Comparison of ENCODE assay signal across 24 mouse cellular contexts in genomic region chr8:109471876-109472275, GRCm38 (mm10). TPM values are rescaled to one million over a fixed set of nuclear protein-coding genes. Genes with fewer than 3 reads are reported as not detected.
DNase-seq lines count a peak whose midpoint lies in the region; ATAC-seq and TF ChIP-seq lines count a peak whose summit lies in the region.
"Had no signal": no experiment of that assay in that cellular context is flagged by ENCODE, and none has a peak within 500 bp of the region (broad histone marks: within the 10 kb centered on the region; RNA-seq: fewer than 3 reads in every experiment).

No protein-coding gene starts in this region.

- no peak for TF ChIP-seq CTCF in lung, adult 2 months (IDR thresholded peaks at IDR 0.05; ENCODE audit: insufficient read depth, low read length)

- H3K27ac ChIP-seq in heart, embryonic 10.5 days, result no peak overlapping the region
- H3K27ac ChIP-seq: embryonic facial prominence, embryonic 10.5 days; forebrain, embryonic 10.5 days; heart, adult 2 months had no signal

- H3K27me3 ChIP-seq in heart, embryonic 10.5 days (ENCODE audit: insufficient read depth, poor library complexity, severe bottlenecking), result peaks cover 12% of the 10 kb centered on the region; the same call in 1 of the 2 replicates
- H3K27me3 ChIP-seq: CH12.LX; hindbrain, embryonic 15.5 days had no signal

- DNase-seq in gastrocnemius, adult 18-20 months (ENCODE audit: low spot score), result peak; percentile 60
- DNase-seq in gastrocnemius, postnatal 4 days (ENCODE audit: low spot score in 2 of 2), result no peak
- peak; percentile 51 for DNase-seq in heart, embryonic 10.5 days (ENCODE audit: low spot score)
- DNase-seq in heart, adult 11 months, result no peak
- peak; percentile 4 for DNase-seq in lung, postnatal 36 days
- no peak for DNase-seq in lung, adult 2 months
- peak; percentile 59 for DNase-seq in skeletal muscle tissue, adult 2 months (ENCODE audit: low read depth, low spot score)
- DNase-seq: adrenal gland, adult 8-10 months; cerebellum, adult 18-20 months; cerebellum, adult 9-11 months; gastrocnemius, postnatal 25 days; heart, adult 2 months; heart, postnatal 14 days; kidney, adult 2 months had no signal

- no peak for ATAC-seq in erythroblast, adult 5-6 weeks (replicated peaks; ENCODE audit: low FRiP score, poor library complexity, severe bottlenecking)
- ATAC-seq: activated CD4-positive, CD25-positive, alpha-beta regulatory T cell, adult 4 months; forebrain, embryonic 14.5 days; intestine, embryonic 16.5 days; Patski had no signal

- H3K36me3 ChIP-seq in heart, embryonic 10.5 days, result no peaks in the 10 kb centered on the region
- H3K36me3 ChIP-seq: embryonic facial prominence, embryonic 10.5 days; forebrain, embryonic 10.5 days; hindbrain, embryonic 15.5 days had no signal

- WGBS in heart, embryonic 10.5 days, result 69% methylated on average over 6 of the region's 6 CpGs
- WGBS in lung, adult 2 months, result 68% methylated on average over 6 of the region's 6 CpGs

- no peak for TF ChIP-seq POLR2A in lung, adult 2 months (IDR thresholded peaks at IDR 0.05; ENCODE audit: borderline replicate concordance, extremely low read depth, low read depth, low read length)

- peaks cover 6% of the 10 kb centered on the region; the same call in 1 of the 2 replicates for H3K4me1 ChIP-seq in heart, embryonic 10.5 days
- no peaks in the 10 kb centered on the region for H3K4me1 ChIP-seq in lung, adult 2 months (ENCODE audit: control insufficient read depth, insufficient read depth, low read length)

- no peak overlapping the region for H3K4me3 ChIP-seq in heart, embryonic 10.5 days
- no peak overlapping the region for H3K4me3 ChIP-seq in lung, adult 2 months (replicated peaks; ENCODE audit: extremely low read depth, low read depth, low read length)
- H3K4me3 ChIP-seq: embryonic facial prominence, embryonic 10.5 days; erythroblast, embryonic 14.5 days; forebrain, embryonic 10.5 days; heart, adult 2 months; hindbrain, embryonic 15.5 days had no signal

- H3K9me3 ChIP-seq in heart, embryonic 10.5 days, result no peaks in the 10 kb centered on the region
- H3K9me3 ChIP-seq: embryonic facial prominence, embryonic 10.5 days; forebrain, embryonic 10.5 days; hindbrain, embryonic 15.5 days had no signal

RNA-seq across cellular contexts. Expression of gene Pmfbp1, which starts 22.0 kb away (rescaled TPM):
- not detected for total RNA-seq in gastrocnemius, adult 18-20 months (2021)
- total RNA-seq in gastrocnemius, postnatal 4 days (2021), result not detected
- 0.08 and 0.15 TPM in 2 replicates for polyA plus RNA-seq in heart, embryonic 10.5 days (2016; fragmentation: Nextera tagmentation; extraction: Ambion mirVana)
- 0.02 TPM in 1 of 2 replicates, not detected in the other for polyA plus RNA-seq in lung, adult 2 months (2012; rRNA removed)
- total RNA-seq in erythroblast, adult 5-6 weeks (2015; ENCODE audit: low replicate concordance), result not detected in 2 replicates
- not detected in 2 replicates for total RNA-seq in erythroblast, adult 5-6 weeks (2017; ENCODE audit: low replicate concordance)
- total RNA-seq: adrenal gland, adult 8-10 months; CH12.LX; gastrocnemius, postnatal 25 days; heart, adult 2 months; heart, postnatal 14 days had no signal
- polyA plus RNA-seq: activated CD4-positive, CD25-positive, alpha-beta regulatory T cell, adult 4 months; erythroblast, embryonic 14.5 days; heart, adult 2 months; intestine, embryonic 16.5 days; kidney, adult 2 months; Patski had no signal

Comparison
In these comparisons a context has a peak if more than half of its experiments do, and no peak if none do; other contexts are left out.
1. DNase-seq: peak in gastrocnemius, adult 18-20 months (single experiment), heart, embryonic 10.5 days (single experiment), lung, postnatal 36 days (single experiment) and skeletal muscle tissue, adult 2 months (single experiment); none in gastrocnemius, postnatal 4 days (0 of 2), heart, adult 11 months (single experiment) and lung, adult 2 months (single experiment).